Mouse (Mus musculus): ENCODE results near the gene Gm17949.

DNA sequence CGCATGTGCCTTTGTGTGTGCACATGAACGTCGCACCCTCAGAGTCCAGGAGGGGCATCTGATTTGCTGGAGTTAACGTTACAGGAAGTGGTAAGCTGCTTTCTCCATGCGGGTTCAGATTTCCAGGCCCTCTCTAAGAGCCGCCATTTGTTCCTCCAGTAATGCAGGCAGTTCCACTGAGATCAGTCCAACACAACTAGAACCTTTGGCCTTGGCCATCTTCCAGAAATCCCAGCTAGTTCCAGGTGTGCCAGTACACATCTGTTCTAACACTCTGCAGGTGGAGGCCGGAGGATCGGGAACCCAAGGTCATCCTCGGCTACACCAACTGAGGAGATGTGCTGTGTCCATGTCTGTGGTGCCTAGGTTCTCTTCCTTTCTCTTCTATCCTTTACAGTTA is 26.4 kb upstream of the Gm17949 start:
- TF ChIP-seq CTCF (IDR thresholded peaks at IDR 0.05) (no peak), EP300 (IDR thresholded peaks at IDR 0.05) (no peak)

Data from lung, postnatal 0 days (tissue).